Mouse (Mus musculus) right cerebral cortex, postnatal 10 days (tissue): ENCODE results near the gene Pax4.
A peak's percentile ranks its signal among the peaks of the same experiment; 100 is the strongest.

Source experiments
- DNase-seq, 2 experiments: peaks; one replicate each; pipeline ENCODE4 v3.0.0; 2021; ENCODE audit warnings: low spot score in 2 of 2

The Pax4 gene

DNA sequence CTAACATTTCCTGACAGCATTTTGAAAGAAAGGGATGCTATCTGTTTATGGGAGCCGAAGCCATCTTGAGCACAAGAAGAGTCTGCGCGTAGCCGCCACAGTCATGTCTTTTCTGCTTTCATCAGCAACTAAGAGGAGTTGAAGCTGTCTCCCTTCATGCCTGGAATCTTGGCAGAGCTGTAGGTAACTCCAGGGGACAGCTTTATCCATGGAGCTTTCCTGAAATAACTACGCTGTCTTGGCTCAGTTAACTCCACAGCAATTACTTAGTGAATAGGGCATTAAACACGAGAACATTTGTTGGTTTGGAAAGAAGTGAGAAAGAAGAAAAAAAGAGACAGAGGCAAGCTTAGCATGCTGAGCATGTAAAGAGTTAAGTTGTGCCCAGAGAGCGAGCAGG lies 1.2 kb downstream of the Pax4 start:
- DNase-seq = no peak

DNA sequence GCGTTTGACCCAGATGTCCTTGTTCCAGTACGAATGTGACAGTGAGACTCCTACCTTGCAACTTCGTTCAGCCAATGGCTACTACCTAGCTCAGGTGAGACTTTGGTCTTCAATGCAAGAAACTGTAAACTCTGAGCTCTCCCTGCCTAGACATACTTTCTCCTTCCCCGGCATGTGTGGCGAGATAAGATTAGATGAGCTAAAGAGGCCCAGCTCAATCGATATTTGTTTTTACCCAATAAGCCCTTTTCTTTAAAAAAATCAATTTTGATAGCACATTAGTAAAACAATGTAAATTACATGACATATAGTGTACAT lies 17.7 kb downstream of the Pax4 start:
- DNase-seq = no peak

DNA sequence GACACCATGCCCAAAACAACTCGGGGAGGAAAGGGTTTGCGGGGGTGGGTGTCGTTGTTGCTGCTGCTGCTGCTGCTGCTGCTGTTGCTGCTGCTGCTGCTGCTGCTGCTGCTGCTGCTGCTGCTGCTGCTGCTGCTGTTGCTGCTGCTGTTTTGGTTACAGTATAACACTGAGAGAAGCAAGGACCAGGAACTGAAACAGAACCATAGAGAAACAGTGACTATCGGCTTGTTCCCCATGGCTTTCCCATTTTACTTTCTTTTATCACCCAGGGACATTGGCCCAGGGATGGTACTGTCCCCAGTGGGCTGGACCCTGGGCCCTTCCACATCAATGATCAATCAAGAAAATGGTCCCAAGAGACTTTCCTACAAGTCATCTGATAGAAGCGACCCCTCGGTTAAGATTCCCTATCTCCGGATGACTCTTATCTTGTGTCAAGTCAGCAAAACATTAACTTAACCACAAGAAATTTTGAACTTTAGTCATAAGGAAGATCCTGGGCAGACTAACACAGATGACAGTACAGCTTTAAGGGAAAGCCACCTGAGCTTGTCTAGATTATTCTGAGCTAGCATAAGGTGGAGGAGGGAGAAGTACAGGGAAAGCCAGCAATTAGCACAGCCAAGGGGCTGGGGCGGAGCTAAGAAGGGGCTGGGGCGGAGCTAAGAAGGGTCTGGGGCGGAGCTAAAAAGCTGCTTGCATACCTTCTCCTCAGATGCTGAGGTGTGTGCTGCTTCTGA lies 18.2 kb downstream of the Pax4 start:
- DNase-seq = no peak

DNA sequence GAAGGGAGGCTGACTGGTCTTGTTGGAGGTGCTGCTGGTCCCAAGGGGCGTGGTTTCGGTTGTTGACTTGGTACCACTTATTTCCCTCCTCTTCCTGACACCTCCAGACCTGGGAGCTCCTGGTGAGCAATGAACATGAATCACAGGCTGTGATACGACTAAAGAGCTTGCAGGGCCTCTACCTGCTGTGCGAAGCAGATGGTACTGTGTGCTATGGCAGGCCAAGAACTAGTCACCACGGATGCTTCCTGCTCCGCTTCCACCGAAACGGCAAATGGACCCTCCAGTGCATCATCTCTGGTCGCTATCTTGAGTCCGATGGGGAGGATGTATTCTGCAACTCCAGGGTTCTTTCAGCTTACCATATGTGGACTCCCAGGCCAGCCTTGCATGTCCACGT lies 19.3 kb downstream of the Pax4 start:
- no peak for DNase-seq

DNA sequence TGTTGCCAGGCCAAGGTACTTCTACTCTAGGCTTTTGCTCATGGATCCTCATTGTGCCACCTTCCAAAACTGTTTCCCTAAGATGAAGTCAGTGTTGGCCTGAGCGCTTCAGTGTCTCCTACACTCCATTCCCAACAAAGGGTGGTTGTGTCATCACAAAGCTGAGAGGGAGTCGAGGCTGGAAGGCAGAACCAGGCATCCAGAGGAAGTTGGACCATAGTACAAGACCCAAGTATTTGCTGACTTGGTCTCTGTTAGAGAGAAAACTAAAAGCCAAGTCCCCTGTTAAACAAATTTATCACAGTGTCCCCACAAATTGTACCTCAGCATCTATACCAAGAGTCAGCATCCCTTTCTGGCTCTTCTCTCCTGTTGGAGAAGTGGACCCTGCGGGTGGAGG lies 20.9 kb downstream of the Pax4 start, which contains the start of gene Gcc1:
Gcc1 (minus strand) TSS at position 101 of the 400 bp plus-strand sequence.
- no peak for DNase-seq

DNA sequence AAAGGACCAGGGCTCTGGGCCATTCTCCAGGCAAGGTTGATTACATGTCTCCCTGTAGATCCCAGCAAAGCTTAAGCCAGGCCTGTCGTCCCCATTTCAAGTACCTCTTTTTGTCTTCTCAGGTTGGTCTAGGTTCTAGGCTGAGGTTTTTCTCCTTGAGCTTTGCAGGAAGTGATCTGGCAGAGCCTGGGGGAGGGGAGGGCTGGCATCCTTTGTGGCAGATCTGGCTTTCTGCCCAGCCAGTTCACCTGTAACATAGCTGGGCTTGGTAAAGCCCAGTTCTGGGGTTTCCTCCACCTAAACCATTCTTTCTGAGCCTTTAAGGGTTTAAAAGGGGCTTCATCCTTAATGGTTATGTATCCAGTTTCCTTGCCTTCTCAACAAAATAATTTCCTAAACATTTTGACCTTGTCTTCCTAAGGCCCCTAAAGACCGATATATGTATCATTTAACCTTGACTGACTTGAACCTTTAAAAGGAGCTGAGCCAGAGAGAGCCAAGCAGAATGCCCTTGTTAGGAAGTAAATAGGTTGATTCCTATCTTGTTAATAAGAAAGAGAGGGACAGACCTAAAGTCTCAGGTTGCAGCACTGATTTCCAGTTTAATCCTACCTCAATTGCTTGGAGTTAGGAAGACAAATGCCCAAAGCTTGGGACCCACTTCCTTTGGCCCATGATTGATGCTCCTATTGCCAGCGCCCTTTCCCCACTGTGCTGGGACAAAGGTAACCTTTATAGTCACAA lies 21.9 kb downstream of the Pax4 start, which contains the start of gene Fscn3:
Fscn3 (plus strand) TSS at position 694 of the 744 bp plus-strand sequence.
- no peak for DNase-seq

DNA sequence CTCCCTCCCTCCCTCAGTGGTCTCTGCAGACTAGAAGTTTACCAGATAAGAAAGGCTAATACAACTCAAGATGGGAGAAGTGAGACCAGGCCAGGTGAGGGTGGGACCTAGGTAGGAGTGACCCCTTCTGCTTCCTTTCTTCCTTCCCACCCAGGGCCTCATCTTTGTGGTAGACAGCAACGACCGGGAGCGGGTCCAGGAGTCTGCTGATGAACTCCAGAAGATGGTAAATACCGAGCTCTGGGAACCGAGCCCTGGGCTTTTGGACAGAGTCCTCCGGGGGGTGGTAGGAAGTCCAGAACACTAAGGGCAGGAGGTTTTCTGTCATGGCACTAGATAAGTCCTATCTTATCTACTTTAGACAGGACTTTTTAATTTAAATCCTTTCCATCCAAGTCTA lies 24.1 kb downstream of the Pax4 start:
- DNase-seq = no peak

DNA sequence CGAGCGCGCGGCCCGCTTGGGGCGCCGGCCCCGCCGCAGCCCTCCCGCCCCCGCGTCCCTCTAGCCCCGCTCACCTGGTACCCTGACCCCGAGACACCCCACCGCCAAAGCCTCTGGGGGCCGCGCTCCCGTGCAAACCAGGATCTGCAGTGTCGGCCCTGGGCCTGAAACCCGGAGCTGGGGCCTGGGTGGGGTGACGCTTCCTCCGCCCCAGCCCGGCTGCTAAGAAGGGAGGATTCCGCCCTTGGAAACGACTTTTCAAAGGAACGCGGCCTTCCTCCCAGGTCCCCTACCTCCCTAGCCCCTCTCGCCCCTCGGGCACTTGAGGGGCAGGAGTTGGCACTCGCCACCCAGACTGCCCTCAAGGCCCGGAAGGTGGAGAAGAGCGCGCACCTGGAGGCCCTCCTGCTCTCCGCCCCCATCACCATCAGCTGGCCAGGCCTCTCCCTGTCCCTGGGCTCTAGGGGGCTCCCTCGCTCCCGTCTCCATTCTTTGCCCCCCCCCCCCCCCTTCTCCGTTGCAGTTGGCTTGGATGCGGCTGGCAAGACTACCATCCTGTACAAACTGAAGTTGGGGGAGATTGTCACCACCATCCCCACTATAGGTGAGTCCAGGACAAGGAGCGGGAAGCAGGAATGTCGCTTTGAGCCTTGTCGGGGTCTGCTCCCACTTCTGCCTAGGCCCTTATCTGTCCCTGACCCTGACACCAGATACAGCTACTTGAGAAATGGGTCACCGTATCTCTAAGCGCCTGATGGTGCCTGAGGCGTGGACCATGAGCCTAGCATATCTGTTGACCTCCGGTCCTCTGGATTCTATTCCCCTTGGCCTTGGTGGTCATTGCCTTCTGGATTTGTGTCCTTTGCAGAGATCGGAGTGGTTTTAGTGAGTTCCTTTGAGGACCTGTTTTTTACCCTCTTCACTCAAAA lies 25.1 kb downstream of the Pax4 start:
- DNase-seq = peak; percentile 55 to 60

DNA sequence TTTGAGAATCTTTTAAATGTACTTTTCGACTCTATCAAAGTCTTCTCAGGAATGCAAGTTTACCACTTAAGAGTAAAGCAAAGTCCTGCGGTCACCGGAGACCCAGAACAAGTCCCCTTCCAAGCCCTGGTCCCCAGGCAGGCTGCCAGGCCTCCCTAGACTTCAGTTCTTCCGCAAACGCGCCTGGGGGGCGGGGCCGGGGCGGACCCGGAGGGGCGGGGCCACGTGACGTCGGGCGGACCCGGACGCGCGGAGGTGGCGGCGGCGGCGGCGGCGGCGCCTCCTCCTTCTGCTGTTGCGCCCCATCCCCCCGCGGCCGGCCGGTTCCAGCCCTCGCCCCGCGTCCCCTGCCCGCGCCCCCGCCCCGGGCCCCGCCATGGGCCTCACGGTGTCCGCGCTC lies 25.8 kb downstream of the Pax4 start, which contains the start of gene Arf5:
Arf5 (plus strand) TSS at position 248 of the 400 bp plus-strand sequence.
- peak; percentile 95 to 96 for DNase-seq

DNA sequence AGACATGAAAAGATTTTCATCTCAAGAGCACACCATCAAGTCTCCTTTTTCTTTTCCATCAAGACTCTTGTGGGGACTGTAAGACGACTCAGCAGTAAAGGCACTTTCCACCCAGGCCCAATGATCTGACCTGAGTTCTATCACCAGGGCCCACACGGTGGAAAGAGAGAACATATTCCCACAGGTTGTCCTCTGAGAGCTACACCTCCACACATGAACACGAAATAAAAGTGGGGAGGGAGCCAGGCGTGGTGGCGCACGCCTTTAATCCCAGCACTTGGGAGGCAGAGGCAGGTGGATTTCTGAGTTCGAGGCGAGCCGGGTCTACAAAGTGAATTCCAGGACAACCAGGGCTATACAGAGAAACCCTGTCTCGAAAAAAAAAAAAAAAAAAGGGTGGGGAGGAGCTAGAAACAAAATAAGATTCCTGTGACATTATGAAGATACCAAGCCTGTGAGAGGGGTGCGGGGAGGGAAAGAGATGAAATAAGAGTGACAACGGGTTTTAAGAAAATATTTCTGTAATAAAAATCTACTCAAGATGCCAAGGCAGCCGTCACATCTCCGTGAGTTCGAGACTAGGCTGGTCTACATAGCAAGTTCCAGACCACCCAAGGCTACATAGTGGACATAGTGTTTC lies 26.4 kb downstream of the Pax4 start:
- no peak for DNase-seq

DNA sequence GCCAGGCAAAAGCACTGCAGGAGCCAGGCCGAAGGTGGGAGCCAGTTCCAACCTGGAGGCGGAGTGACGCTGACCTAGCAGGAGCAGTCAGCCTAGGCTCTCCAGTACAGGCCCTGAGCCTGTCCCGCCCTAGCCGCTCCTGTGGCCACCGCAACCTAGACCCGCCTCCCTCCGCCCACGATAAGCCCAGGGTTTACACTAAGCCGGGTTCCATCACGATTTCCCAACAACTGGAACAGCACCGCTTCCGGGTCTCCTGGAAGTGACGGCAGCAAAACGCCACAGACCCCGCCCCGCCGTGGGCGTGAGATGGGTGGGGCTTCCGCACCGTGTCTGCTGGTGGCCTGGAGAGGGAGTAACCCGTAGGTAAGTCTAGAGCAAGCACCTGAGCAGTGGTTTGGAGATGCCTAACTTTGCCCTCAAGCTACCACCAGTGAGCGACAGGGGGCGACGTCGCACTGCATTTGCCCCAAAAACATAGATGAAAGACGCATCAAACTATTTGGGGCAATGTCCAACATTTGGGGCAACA lies 27.6 kb downstream of the Pax4 start:
- peak; percentile 95 for DNase-seq

DNA sequence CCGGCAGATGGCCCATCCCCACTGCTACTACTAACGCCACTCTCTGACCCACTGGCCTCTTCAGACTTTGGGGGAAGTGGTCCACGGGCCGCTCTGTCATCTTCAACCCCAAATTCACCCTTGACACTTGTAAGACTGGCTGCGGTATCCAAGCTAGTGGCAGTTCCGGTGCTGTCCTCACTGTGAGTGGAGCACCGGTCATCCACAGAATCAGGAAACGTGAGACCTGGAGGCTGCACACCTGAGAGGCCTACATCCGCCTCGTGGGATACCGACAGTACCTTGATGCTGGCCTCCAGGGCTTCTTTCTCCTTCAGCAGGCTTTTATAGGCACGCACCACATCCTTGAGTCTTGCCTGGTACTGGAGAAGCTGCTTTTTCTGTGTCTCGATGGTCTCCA lies 28.3 kb downstream of the Pax4 start:
- DNase-seq = peak in 1 of 2 experiments; percentile 42

DNA sequence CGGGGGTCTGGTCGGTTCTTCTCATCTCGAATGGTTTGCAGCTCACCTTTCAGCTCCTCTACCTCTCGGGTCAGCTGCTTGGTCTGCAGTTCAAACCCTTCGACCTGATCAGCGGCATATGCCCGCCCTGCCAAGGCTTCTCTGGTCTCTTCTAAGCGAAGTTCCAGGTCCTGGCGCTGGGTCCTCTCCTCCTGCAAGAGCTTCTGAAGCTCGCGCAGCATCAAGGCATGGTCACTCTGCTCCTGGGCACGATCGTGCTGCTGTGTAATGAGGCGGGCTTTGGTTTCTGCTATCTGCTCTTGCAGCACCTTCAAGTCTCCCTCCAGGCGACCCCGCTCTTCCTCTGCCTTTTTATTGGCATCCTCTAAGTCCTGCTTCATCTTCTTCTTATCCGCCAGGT lies 28.8 kb downstream of the Pax4 start:
- peak in 1 of 2 experiments; percentile 26 for DNase-seq

DNA sequence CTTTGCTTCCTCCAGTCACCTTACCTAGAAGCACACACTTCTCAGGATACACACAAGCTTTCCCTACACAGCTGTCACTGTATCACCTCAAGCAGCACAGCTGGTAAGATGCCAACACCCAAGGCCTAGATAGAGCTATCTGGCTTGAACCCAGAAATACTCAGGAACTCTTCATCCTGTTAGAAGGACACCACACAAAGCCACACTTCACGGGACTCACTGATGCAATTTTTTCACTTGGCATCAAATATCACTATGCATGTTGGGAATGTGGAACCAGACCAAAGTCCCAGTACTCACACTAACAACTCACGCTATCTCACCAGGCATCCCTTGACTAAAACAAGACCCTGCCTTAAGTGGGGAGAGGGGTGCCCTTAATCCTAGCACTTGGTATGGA lies 29.5 kb downstream of the Pax4 start:
- no peak for DNase-seq

DNA sequence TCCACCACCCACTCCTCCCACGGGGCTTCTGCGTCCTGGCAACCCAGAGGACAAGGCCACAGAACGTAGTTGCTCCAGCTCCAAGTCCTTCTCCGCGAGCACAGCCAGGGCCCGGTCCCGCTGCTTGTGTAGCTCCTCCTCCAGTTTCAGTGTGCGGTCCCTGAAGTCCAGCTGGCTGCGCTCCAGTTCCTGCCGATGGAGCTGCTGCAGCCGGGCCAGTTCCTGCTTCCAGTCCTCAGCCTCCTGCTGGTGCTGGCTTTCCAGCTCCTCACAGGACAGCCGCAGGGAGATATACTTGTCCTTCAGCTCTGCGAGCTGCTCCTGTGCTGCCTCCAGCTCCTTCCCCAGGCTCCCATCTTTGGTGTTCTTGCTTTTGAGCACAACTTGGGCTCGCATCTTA lies 30.7 kb downstream of the Pax4 start:
- DNase-seq = peak; percentile 85 to 88

DNA sequence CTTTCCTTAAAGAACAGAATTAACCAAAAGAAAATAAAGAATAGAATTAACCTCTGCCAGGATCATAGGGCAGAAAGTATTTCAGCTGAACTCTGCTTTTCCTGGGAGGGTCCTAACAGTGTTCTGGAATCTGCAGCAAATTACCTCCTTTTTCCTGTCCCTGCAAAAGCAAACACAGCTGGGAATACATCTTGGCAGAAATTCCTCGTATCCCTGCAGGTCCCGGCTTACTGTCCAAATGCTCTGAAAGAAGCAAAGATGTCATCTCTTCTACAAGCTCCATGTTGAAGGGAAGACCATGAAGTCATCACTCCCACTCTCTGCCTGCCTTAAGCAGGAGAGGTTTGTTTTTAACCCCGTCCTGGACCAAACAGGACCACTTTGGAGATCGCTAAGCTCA lies 32.2 kb downstream of the Pax4 start:
- no peak for DNase-seq

DNA sequence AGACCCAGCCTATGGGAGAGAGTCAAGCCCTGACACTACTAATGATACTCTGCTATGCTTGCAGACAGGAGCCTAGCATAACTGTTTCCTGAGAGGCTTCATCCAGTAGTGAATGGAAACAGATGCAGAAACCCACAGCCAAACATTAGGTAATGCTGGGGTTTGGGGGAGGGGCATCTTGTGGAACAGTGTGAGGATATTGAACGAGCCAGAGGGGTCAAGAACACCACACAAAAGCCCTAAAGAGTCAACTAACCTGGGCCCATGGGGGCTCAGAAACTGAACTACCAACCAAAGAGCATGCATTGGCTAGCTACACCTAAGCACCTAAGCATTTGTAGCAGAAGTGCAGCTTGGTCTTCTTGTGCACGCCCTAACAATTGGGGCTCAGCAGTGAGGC lies 37.9 kb downstream of the Pax4 start:
- DNase-seq = no peak

DNA sequence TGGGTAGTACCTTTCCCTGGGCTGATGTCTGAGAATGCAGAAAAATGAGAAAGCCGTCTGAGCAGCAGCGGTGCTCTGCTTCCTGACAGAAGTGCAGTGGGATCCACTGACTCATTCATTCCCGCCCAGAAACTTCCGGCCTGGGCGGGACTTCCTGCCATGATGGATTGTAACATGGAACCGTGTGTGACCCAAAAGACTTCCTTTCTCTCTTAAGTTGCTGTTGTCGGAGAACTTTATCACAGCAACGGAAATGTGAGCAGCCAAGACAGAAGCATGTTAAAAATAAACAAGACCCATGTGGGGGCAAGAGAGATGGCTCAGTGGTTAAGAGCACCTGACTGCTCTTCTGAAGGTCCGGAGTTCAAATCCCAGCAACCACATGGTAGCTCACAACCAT lies 39.1 kb downstream of the Pax4 start:
- DNase-seq = no peak

DNA sequence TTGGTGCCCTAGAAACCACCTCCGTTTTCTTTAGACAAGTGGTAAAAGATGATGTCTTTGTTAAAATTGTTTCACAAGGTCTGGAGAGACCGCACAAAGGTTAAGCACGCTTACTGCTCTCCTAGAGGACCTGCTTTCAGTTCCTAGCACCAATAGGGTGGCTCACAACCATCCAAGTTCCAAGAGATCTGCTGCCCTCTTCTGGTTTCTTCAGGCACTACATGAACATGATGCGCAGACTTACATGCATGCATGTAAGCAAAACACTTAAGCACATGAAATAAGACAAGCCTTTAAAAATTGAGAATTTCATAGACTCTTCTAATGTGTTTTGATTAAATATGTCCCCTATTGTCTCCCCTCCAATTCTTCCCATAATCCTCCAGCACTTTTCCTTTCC lies 49.4 kb downstream of the Pax4 start:
- no peak for DNase-seq

DNA sequence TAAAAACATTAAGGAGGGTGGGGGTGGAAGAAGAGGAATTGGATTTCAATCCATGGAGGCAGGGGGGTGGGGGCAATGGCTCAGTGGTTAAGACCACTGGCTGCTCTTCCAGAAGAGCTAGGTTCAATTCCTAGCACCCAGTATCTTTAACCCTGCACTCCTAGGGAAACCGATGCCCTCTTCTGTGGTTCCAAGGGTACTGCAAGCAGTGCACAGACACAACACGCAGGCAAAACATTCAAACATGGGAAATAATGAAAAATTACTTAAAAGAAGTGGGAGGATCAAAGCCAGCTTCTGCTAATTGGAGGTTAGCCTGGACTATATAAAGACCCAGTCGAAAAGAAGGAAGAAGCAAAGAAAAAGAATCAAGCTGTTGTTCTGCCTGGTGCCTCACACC lies 50.4 kb downstream of the Pax4 start:
- no peak for DNase-seq

DNA sequence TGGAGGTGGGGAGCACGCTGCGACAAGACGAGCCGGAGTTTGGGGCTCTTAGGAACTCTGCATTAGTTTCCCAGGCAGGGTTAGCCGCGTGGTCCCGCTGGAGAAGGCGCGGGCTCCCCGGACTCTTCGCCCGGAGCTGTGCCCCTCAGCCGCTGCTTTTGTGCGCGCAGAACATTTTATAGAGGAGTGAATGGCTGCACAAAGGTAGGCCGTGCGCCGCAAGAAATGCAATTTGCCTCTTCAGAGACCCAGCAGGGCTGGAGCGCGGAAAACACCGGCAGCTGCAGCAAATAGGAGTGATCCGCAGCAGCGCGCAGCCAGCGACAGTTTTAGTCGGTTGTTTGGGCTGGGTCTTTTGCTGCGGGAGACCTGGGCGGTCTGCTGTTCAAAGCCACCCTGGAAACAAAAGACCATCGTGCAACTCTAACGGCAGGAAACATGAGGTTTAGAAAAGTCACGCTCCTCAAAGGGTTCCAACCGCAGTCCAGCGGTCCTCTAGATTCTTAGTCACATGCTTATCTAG lies 51.4 kb downstream of the Pax4 start, which contains the start of gene Zfp800:
Zfp800 (minus strand) TSS at position 325 of the 523 bp plus-strand sequence.
- peak; percentile 30 to 47 for DNase-seq
